Mouse (Mus musculus) ES-E14 (cell line): ENCODE measurements around the gene Pparg.

ENCODE experiments used
- HCFC1 ChIP-seq: IDR thresholded peaks from 2 replicates; pipeline ENCODE4 v1.6.1; 2012; ENCODE audit warnings: low read length, inconsistent platforms, borderline replicate concordance; ENCODE audit not compliant: insufficient read depth
- MAFK ChIP-seq: IDR thresholded peaks from 2 replicates; pipeline ENCODE4 v1.6.1; 2014; ENCODE audit warnings: mild to moderate bottlenecking, low read depth, low read length, inconsistent platforms; ENCODE audit not compliant: insufficient read depth
- ZC3H11A ChIP-seq: IDR thresholded peaks from 2 replicates; pipeline ENCODE4 v1.6.1; 2012; ENCODE audit warnings: low read depth, mild to moderate bottlenecking, inconsistent platforms, low read length, borderline replicate concordance
- ZNF384 ChIP-seq: IDR thresholded peaks from 2 replicates; pipeline ENCODE4 v1.6.1; 2012; ENCODE audit warnings: low read depth, low read length, inconsistent platforms

DNA sequence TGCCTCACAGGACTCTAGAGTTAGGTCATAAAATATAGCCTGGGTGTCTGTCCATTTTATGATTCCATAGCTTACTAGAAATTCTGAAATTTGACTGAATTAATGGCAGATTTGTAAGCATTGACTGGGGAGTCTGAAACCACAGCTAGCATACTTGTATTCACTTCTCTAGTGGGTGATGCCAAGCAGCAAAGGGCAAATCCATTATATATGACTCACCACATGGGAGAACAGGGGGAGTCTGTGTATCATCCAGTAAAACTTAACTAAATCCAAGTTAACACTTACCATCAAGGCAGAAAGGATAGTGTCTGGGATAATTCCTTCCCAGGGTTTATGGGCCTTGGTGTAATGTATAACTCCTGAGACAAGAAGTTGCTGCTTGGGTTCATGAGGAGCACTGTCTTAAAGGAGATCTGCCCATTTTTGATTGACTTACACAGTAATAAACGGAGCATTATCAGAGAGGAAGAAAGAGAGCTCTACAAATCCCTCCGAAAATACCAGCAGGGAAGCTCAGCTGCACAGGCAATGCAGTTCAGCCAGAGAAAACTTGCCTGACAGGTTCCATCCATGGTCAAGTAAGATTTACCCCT, 27.6 kb upstream of the Pparg start:
- TF ChIP-seq MAFK, result no peak
- no peak for TF ChIP-seq ZNF384
- no peak for TF ChIP-seq HCFC1
- no peak for TF ChIP-seq ZC3H11A
